Mouse (Mus musculus) myocyte (in vitro differentiated cells): ENCODE results near the gene Neurl1a.

Experiments
- MAX ChIP-seq: IDR thresholded peaks from one replicate; pipeline ENCODE4 v1.6.1; 2011; ENCODE audit warnings: low read depth, mild to moderate bottlenecking, control low read depth
- MYOD1 ChIP-seq, 3 experiments: IDR thresholded peaks; one replicate each; pipeline ENCODE4 v1.6.1; 2011; ENCODE audit warnings: control low read depth in 2 of 3, low read depth in 2 of 3, mild to moderate bottlenecking in 2 of 3, moderate library complexity in 1 of 3; ENCODE audit not compliant: insufficient read length in 2 of 3, control insufficient read depth in 1 of 3
- MYOG ChIP-seq, 3 experiments: IDR thresholded peaks; one replicate each; pipeline ENCODE4 v1.6.1; 2011; ENCODE audit warnings: control low read depth in 2 of 3, low read depth in 2 of 3, mild to moderate bottlenecking in 2 of 3; ENCODE audit not compliant: insufficient read length in 2 of 3, control insufficient read depth in 1 of 3, insufficient read depth in 1 of 3
- POLR2A ChIP-seq: IDR thresholded peaks from one replicate; pipeline ENCODE4 v1.6.1; 2011; ENCODE audit warnings: low read depth, mild to moderate bottlenecking, control low read depth, moderate library complexity; ENCODE audit not compliant: insufficient read length
- POLR2AphosphoS2 ChIP-seq: IDR thresholded peaks from one replicate; pipeline ENCODE4 v1.6.1; 2011; ENCODE audit warnings: low read depth, control low read depth; ENCODE audit not compliant: insufficient read length
- SRF ChIP-seq: IDR thresholded peaks from one replicate; pipeline ENCODE4 v1.6.1; 2011; ENCODE audit warnings: low read depth; ENCODE audit not compliant: control insufficient read depth, insufficient read length
- TCF12 ChIP-seq: IDR thresholded peaks from one replicate; pipeline ENCODE4 v1.6.1; 2011; ENCODE audit warnings: mild to moderate bottlenecking, control low read depth; ENCODE audit not compliant: poor library complexity, insufficient read depth, severe bottlenecking
- TCF3 ChIP-seq: IDR thresholded peaks from one replicate; pipeline ENCODE4 v1.6.1; 2011; ENCODE audit warnings: low read depth, control low read depth; ENCODE audit not compliant: insufficient read length
- USF1 ChIP-seq: IDR thresholded peaks from one replicate; pipeline ENCODE4 v1.6.1; 2011; ENCODE audit warnings: low read depth, mild to moderate bottlenecking, control low read depth, moderate library complexity

DNA sequence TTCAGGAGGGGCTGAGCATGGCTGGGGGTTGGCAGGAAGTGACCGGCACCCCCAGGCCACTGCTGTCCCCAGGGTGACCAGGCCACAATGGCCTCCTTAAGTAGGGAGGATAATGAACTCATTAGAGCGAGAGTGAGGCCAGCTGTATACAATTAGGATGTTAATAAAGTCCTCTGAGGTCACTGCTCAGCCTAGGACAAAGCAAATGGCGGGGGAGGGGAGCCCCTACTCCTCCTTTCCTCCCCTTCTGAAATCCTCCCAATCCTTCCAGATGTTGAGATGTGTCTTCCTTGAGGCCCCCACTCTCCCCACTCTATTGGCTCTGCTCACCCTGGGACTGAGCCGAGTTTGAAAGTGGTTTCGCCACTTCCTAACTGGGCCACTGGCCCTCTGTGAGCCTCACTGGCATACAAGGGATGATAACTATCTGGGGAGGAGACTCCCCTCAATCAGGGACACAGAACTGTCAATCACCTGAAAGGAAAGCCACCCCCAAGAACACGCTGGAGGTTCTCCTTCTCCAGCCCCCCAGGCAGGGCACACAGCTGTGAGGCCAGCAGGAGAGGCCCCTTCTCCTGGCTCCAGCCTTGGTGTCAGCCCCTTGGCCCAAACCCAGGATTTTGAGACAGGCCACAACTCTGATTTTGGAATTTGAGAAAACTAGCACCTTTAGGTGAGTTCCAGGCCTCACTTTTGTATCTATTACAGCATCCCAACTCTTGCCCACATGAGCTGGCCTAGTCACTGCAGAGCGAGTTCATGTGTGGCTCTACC, 112.9 kb downstream of the Neurl1a start:
- TF ChIP-seq MYOG (IDR thresholded peaks at IDR 0.05; ENCODE audit: control insufficient read depth in 1 of 3, insufficient read depth in 1 of 3, insufficient read length in 2 of 3, low read depth in 2 of 3) (no peak), POLR2A (no peak), POLR2AphosphoS2 (no peak), USF1 (no peak), SRF (no peak), MAX (no peak), TCF3 (no peak), TCF12 (no peak), MYOD1 (IDR thresholded peaks at IDR 0.05; ENCODE audit: control insufficient read depth in 1 of 3, insufficient read length in 2 of 3, low read depth in 2 of 3) (no peak)
